Mouse (Mus musculus) heart, adult 2 months (tissue): Measurements from ENCODE around the gene Bclaf3. TPM values are rescaled to one million over a fixed set of nuclear protein-coding genes. Genes with fewer than 3 reads are reported as not detected.
"Not testable (repeated sequence)": the region's sequence is repeated elsewhere in the genome, so short reads cannot be mapped to it uniquely, and the experiment has no call there.

ENCODE experiments used
- DNase-seq, 2 experiments: peaks; one replicate each; pipeline ENCODE4 v3.0.0; 2021
- H3K27ac ChIP-seq: fragments of 200-600 bp; 2 replicates; pipeline ENCODE4 v1.8.1; 2022
- H3K27me3 ChIP-seq: fragments of 200-500 bp; 2 replicates; pipeline ENCODE4 v1.6.1; 2012; ENCODE audit warnings: mild to moderate bottlenecking, low read length, inconsistent platforms, mixed read lengths; ENCODE audit not compliant: control insufficient read depth, insufficient read depth
- H3K36me3 ChIP-seq: fragments of 200-500 bp; 2 replicates; pipeline ENCODE4 v1.6.1; 2012; ENCODE audit warnings: low read length, inconsistent platforms; ENCODE audit not compliant: control insufficient read depth, insufficient read depth
- H3K4me1 ChIP-seq: fragments of 200-500 bp; 2 replicates; pipeline ENCODE4 v1.6.1; 2011; ENCODE audit warnings: low read length; ENCODE audit not compliant: control insufficient read depth, insufficient read depth
- H3K4me3 ChIP-seq: fragments of 200-600 bp; 2 replicates; pipeline ENCODE4 v1.8.1; 2022
- H3K79me2 ChIP-seq: fragments of 200-500 bp; replicated peaks from 2 replicates; pipeline ENCODE4 v1.6.1; 2012; ENCODE audit warnings: mild to moderate bottlenecking, inconsistent platforms, low read length, moderate library complexity, mixed read lengths; ENCODE audit not compliant: control insufficient read depth, insufficient read depth
- H3K9ac ChIP-seq: fragments of 200-500 bp; 2 replicates; pipeline ENCODE4 v1.6.1; 2012; ENCODE audit warnings: low read depth, mild to moderate bottlenecking, control low read depth, inconsistent platforms, low read length, mixed read lengths
- CTCF ChIP-seq: fragments of 200-600 bp; IDR thresholded peaks from 2 replicates; pipeline ENCODE4 v1.8.1; 2022; ENCODE audit warnings: antibody characterized with exemption, mild to moderate bottlenecking, moderate library complexity
- EP300 ChIP-seq: fragments of 200-500 bp; IDR thresholded peaks from 2 replicates; pipeline ENCODE4 v1.6.1; 2011; ENCODE audit warnings: low read depth, low read length, control low read depth; ENCODE audit not compliant: insufficient read depth
- POLR2A ChIP-seq: fragments of 200-500 bp; IDR thresholded peaks from 2 replicates; pipeline ENCODE4 v1.6.1; 2011; ENCODE audit warnings: mild to moderate bottlenecking, low read depth, low read length, control low read depth; ENCODE audit not compliant: insufficient read depth
- WGBS: fragments of 180-500 bp; shearing (Covaris S2); methylation state at CpG from one replicate; pipeline ENCODE4 v1.1.7; 2018; 5-methylcytosine and 5-hydroxymethylcytosine counted together
- intact Hi-C: fragments of 180-260 bp; cut with DNase I; formaldehyde crosslinking; loops from one replicate; pipeline ENCODE4 v1.15.1; 2025
- polyA plus RNA-seq: library from polyadenylated mRNA; depleted of rRNA; stranded (reverse); fragments of >200 nt; gene quantifications from 2 replicates; pipeline ENCODE4 v1.2.3, GENCODE M21; 2012
- total RNA-seq, 2 experiments: library from RNA; stranded (reverse); gene quantifications; 2 replicates each; pipeline ENCODE4 v1.2.3; 2021

Gene Bclaf3
- total and polyA plus RNA-seq, 3 experiments, result 1.2 to 3.8 (median 2.9) TPM

- peak in 1 of 2 experiments; percentile 39 for DNase-seq
- H3K9ac ChIP-seq, result peak overlapping the region; percentile 86
- intact Hi-C loops, result loop anchor here (5.0 kb wide), 2 partner anchors 161 to 429 kb away; partner anchors contain the start of gene Eif1ax
- peak overlapping the region; percentile 62 for H3K4me3 ChIP-seq
- WGBS, result 15% methylated on average over 44 of the region's 56 CpGs
- TF ChIP-seq EP300 (no peak), POLR2A (no peak), CTCF (no peak)
- no peaks in the 10 kb centered on the region for H3K36me3 ChIP-seq
- no peaks in the 10 kb centered on the region for H3K4me1 ChIP-seq
- no peaks in the 10 kb centered on the region for H3K79me2 ChIP-seq
- H3K27me3 ChIP-seq, result no peaks in the 10 kb centered on the region
- peak overlapping the region; percentile 80 for H3K27ac ChIP-seq
Measured at GRCm38 (mm10) chrX:159532811-159533462, 6.4 kb downstream of the Bclaf3 start.

- Histone ChIP-seq H3K79me2 (0 out of 2 replicates have a peak, but pooled peaks cover 1% of the 10 kb centered on the region), H3K36me3 (no peaks in the 10 kb centered on the region), H3K9ac (no peak overlapping the region), H3K27me3 (no peaks in the 10 kb centered on the region), H3K4me3 (no peak overlapping the region), H3K4me1 (no peaks in the 10 kb centered on the region), H3K27ac (no peak overlapping the region)
- WGBS, result 77% methylated on average over 18 of the region's 18 CpGs
- intact Hi-C loops, result no loop called here
- TF ChIP-seq CTCF (no peak), EP300 (no peak), POLR2A (no peak)
- DNase-seq, result no peak
Measured at GRCm38 (mm10) chrX:159541936-159542335, 15.4 kb downstream of the Bclaf3 start.

- intact Hi-C loops, result no loop called here
- 91% methylated on average over 5 of the region's 5 CpGs for WGBS
- no peak for DNase-seq
- no peaks in the 10 kb centered on the region for H3K36me3 ChIP-seq
- no peak overlapping the region for H3K9ac ChIP-seq
- no peaks in the 10 kb centered on the region for H3K4me1 ChIP-seq
- no peaks in the 10 kb centered on the region for H3K79me2 ChIP-seq
- no peaks in the 10 kb centered on the region for H3K27me3 ChIP-seq
- no peak overlapping the region for H3K4me3 ChIP-seq
- TF ChIP-seq POLR2A (no peak), CTCF (no peak), EP300 (no peak)
- no peak overlapping the region for H3K27ac ChIP-seq
Measured at GRCm38 (mm10) chrX:159547093-159547492, 20.6 kb downstream of the Bclaf3 start.

DNA sequence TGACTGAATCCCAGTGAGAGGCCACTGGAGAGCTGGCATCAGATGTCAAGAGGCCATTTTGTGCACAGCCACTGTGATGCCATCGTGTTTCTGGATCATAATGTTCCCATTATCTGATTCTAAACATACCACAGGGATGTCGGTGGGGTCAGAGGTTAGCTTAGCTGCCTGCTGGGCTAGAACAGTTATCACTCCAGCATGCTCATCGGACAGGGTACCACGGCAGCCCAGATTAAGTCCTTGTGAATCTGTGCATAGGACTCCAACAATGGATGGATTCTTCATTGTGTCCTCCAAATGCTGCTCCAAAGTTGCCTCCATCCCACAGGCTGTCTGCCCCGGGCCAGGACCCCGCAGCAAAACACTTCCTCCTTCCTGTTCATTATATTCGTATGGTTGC lies 58.2 kb downstream of the Bclaf3 start:
- H3K4me1 ChIP-seq, H3K27ac ChIP-seq, H3K4me3 ChIP-seq, H3K27me3 ChIP-seq, H3K79me2 ChIP-seq, intact Hi-C loops, DNase-seq, H3K36me3 ChIP-seq, H3K9ac ChIP-seq: not testable (repeated sequence)
- WGBS, result 82% methylated on average over 7 of the region's 7 CpGs

DNA sequence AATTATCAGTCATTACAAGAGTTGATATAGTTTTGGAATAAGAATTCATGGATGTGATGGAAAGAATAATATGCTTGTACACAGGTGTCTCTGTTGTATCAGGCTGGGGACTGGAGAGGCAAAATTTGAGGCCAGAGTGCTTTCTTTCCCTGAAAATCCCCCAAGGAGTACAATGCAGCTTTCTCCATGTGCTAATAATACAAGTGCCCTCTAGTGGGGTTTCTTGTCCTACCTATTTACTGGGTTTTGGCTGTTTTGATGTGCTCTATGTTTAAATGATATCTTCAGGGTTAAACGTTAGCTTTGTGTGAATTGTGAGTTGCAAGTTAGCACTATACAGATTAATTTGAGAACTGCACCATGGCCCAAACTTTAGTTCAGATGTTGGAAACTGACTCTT lies 65.1 kb downstream of the Bclaf3 start:
- H3K27me3 ChIP-seq, result no peaks in the 10 kb centered on the region
- no peak overlapping the region for H3K27ac ChIP-seq
- no peak overlapping the region for H3K4me3 ChIP-seq
- no peak overlapping the region for H3K9ac ChIP-seq
- H3K36me3 ChIP-seq, result no peaks in the 10 kb centered on the region
- intact Hi-C loops, result no loop called here
- no peaks in the 10 kb centered on the region for H3K79me2 ChIP-seq
- WGBS, result 61% methylated on average over 1 of the region's 1 CpGs
- H3K4me1 ChIP-seq, result no peaks in the 10 kb centered on the region
- no peak for TF ChIP-seq POLR2A
- no peak for TF ChIP-seq EP300
- TF ChIP-seq CTCF, result peak; percentile 22
- no peak for DNase-seq

GRCm38 (mm10) chrX:159597502-159597901 lies 71.0 kb downstream of the Bclaf3 start:
- Histone ChIP-seq H3K79me2 (no peaks in the 10 kb centered on the region), H3K27ac (no peak overlapping the region), H3K9ac (no peak overlapping the region), H3K4me1 (no peaks in the 10 kb centered on the region), H3K27me3 (no peaks in the 10 kb centered on the region), H3K4me3 (no peak overlapping the region), H3K36me3 (no peaks in the 10 kb centered on the region)
- WGBS, result 55% methylated on average over 1 of the region's 1 CpGs
- intact Hi-C loops, result no loop called here
- DNase-seq, result no peak
- TF ChIP-seq CTCF, result no peak
- no peak for TF ChIP-seq EP300
- no peak for TF ChIP-seq POLR2A
